Mouse (Mus musculus): ENCODE results near the gene Dnajc5.

Gene Dnajc5

GRCm38 (mm10) chr2:181573961-181574360 lies 53.7 kb downstream of the Dnajc5 start:
- DNase-seq = no peak

- DNase-seq = no peak
Observed at GRCm38 (mm10) chr2:181574921-181575545, 54.7 kb downstream of the Dnajc5 start.

- no peak for DNase-seq
Observed at GRCm38 (mm10) chr2:181576613-181577012, 56.3 kb downstream of the Dnajc5 start.

GRCm38 (mm10) chr2:181577126-181577525 lies 56.8 kb downstream of the Dnajc5 start:
- no peak for DNase-seq

- no peak for DNase-seq
Observed at GRCm38 (mm10) chr2:181577981-181578581, 57.8 kb downstream of the Dnajc5 start.

GRCm38 (mm10) chr2:181578790-181579618 lies 58.7 kb downstream of the Dnajc5 start:
- no peak for DNase-seq

- DNase-seq = no peak
Observed at GRCm38 (mm10) chr2:181579681-181580080, 59.4 kb downstream of the Dnajc5 start.

- no peak for DNase-seq
Observed at GRCm38 (mm10) chr2:181580131-181580772, 60.0 kb downstream of the Dnajc5 start.

GRCm38 (mm10) chr2:181581016-181581401 lies 60.7 kb downstream of the Dnajc5 start:
- peak; percentile 66 to 77 for DNase-seq

- peak; percentile 74 to 86 for DNase-seq
Observed at GRCm38 (mm10) chr2:181581402-181582120, 61.3 kb downstream of the Dnajc5 start.

- peak in 1 of 2 experiments; percentile 1 for DNase-seq
Observed at GRCm38 (mm10) chr2:181582358-181582757, 62.1 kb downstream of the Dnajc5 start.

GRCm38 (mm10) chr2:181582939-181583338 lies 62.7 kb downstream of the Dnajc5 start:
- DNase-seq = no peak

- no peak for DNase-seq
Observed at GRCm38 (mm10) chr2:181583460-181584257, 63.4 kb downstream of the Dnajc5 start.

- no peak for DNase-seq
Observed at GRCm38 (mm10) chr2:181584411-181584942, 64.2 kb downstream of the Dnajc5 start, which contains the start of gene Uckl1. Gene Uckl1 (minus strand): TSS chr2:181584892.

- DNase-seq = no peak
Observed at GRCm38 (mm10) chr2:181585506-181585905, 65.2 kb downstream of the Dnajc5 start.

- no peak for DNase-seq
Observed at GRCm38 (mm10) chr2:181586124-181586523, 65.8 kb downstream of the Dnajc5 start.

GRCm38 (mm10) chr2:181587796-181588195 lies 67.5 kb downstream of the Dnajc5 start:
- no peak for DNase-seq

GRCm38 (mm10) chr2:181588229-181588780 lies 68.0 kb downstream of the Dnajc5 start:
- DNase-seq = no peak

- no peak for DNase-seq
Observed at GRCm38 (mm10) chr2:181589011-181589731, 68.9 kb downstream of the Dnajc5 start.

- no peak for DNase-seq
Observed at GRCm38 (mm10) chr2:181589732-181590105, 69.4 kb downstream of the Dnajc5 start.

Data from spleen, adult 18-20 months (tissue).